Mouse (Mus musculus) heart, embryonic 16.5 days (tissue): Measurements from ENCODE around the gene 2700049A03Rik. TPM values are rescaled to one million over a fixed set of nuclear protein-coding genes. Genes with fewer than 3 reads are reported as not detected.
A peak's percentile ranks its signal among the peaks of the same experiment; 100 is the strongest.

Experiments
- ATAC-seq: fragments of 200-750 bp; cut with Nextera tagmentation; replicated peaks from 2 replicates; pipeline ENCODE4 v1.8.0; 2017; ENCODE audit warnings: moderate number of reproducible peaks; ENCODE audit not compliant: insufficient read depth, low FRiP score; ENCODE audit errors: extremely low read depth
- H3K27ac ChIP-seq: fragments of 300-500 bp; sonication (generic); 2 replicates; pipeline ENCODE4 v1.5.1; 2014; ENCODE audit warnings: mild to moderate bottlenecking, low read length, control low read depth, moderate library complexity
- H3K27me3 ChIP-seq: fragments of 300-500 bp; sonication (generic); 2 replicates; pipeline ENCODE4 v1.6.1; 2014; ENCODE audit warnings: low read length, mixed read lengths; ENCODE audit not compliant: control insufficient read depth, insufficient read depth
- H3K36me3 ChIP-seq: fragments of 300-500 bp; sonication (generic); 2 replicates; pipeline ENCODE4 v1.6.1; 2014; ENCODE audit not compliant: control insufficient read depth, insufficient read depth
- H3K4me1 ChIP-seq: fragments of 300-500 bp; sonication (generic); 2 replicates; pipeline ENCODE4 v1.6.1; 2014; ENCODE audit warnings: low read length, mixed read lengths; ENCODE audit not compliant: control insufficient read depth, insufficient read depth
- H3K4me2 ChIP-seq: fragments of 300-500 bp; sonication (generic); 2 replicates; pipeline ENCODE4 v1.6.1; 2014; ENCODE audit warnings: low read depth, mild to moderate bottlenecking, control low read depth, low read length
- H3K4me3 ChIP-seq: fragments of 300-500 bp; sonication (generic); 2 replicates; pipeline ENCODE4 v1.5.1; 2014; ENCODE audit warnings: mild to moderate bottlenecking, control low read depth, low read length
- H3K9ac ChIP-seq: fragments of 300-500 bp; sonication (generic); 2 replicates; pipeline ENCODE4 v1.6.1; 2014; ENCODE audit warnings: low read length, control low read depth
- H3K9me3 ChIP-seq: fragments of 300-500 bp; sonication (generic); replicated peaks from 2 replicates; pipeline ENCODE4 v1.6.1; 2016; ENCODE audit warnings: low read length; ENCODE audit not compliant: control insufficient read depth
- WGBS: fragments of 180-500 bp; shearing (Covaris S2); extraction: QIAGEN DNeasy Blood & Tissue Kit; methylation state at CpG from one replicate; pipeline ENCODE4 v1.1.7; 2014; 5-methylcytosine and 5-hydroxymethylcytosine counted together
- polyA plus RNA-seq: library from polyadenylated mRNA; unstranded; fragments of >200 nt; fragmentation: Nextera tagmentation; extraction: Ambion mirVana; gene quantifications from 2 replicates; pipeline ENCODE4 v1.2.1, GENCODE M21; 2015

The 2700049A03Rik gene
- polyA plus RNA-seq, 1 experiment from 2014 or later: 9.1 TPM

- Histone ChIP-seq H3K9me3 (peaks cover 16% of the 10 kb centered on the region), H3K9ac (no peak overlapping the region), H3K4me1 (no peaks in the 10 kb centered on the region), H3K27ac (no peak overlapping the region), H3K4me3 (no peak overlapping the region), H3K36me3 (peaks cover 28% of the 10 kb centered on the region), H3K4me2 (no peak overlapping the region), H3K27me3 (no peaks in the 10 kb centered on the region)
- 95% methylated on average over 9 of the region's 9 CpGs for WGBS
- ATAC-seq: no peak
Measured at GRCm38 (mm10) chr12:71242791-71243190, 106.1 kb downstream of the 2700049A03Rik start.

- ATAC-seq: no peak
- Histone ChIP-seq H3K36me3 (peaks cover 28% of the 10 kb centered on the region), H3K4me3 (no peak overlapping the region), H3K9me3 (peaks cover 16% of the 10 kb centered on the region), H3K27me3 (no peaks in the 10 kb centered on the region), H3K4me1 (no peaks in the 10 kb centered on the region), H3K27ac (no peak overlapping the region), H3K4me2 (no peak overlapping the region), H3K9ac (no peak overlapping the region)
- WGBS: 64% methylated on average over 11 of the region's 11 CpGs
Measured at GRCm38 (mm10) chr12:71244766-71245390, 108.2 kb downstream of the 2700049A03Rik start.

DNA sequence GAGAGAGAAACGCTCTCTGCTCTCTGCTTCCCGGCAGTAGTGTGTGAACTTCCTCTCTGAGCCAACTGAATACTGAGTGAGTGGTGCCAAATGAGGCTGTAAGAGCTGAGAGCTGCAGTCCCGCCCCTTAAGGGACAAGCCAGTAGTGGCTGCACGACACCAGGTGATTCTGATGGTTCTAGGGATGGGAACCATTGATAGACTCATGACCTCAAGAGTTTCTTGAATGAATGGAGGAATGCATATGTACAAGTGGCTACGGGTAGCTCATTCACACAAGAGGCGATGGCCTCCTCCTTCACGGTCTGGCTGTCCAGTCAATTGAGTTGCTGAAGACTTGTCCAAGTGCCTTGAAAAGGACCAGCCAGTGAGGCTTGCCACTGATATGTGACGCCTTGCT lies 110.5 kb downstream of the 2700049A03Rik start:
- Histone ChIP-seq H3K27ac (no peak overlapping the region), H3K4me2 (no peak overlapping the region), H3K9me3 (peaks cover 11% of the 10 kb centered on the region), H3K9ac (no peak overlapping the region), H3K36me3 (peaks cover 20% of the 10 kb centered on the region), H3K4me3 (no peak overlapping the region), H3K4me1 (no peaks in the 10 kb centered on the region), H3K27me3 (no peaks in the 10 kb centered on the region)
- 63% methylated on average over 8 of the region's 8 CpGs for WGBS
- no peak; the same call in 1 of the 2 replicates for ATAC-seq

DNA sequence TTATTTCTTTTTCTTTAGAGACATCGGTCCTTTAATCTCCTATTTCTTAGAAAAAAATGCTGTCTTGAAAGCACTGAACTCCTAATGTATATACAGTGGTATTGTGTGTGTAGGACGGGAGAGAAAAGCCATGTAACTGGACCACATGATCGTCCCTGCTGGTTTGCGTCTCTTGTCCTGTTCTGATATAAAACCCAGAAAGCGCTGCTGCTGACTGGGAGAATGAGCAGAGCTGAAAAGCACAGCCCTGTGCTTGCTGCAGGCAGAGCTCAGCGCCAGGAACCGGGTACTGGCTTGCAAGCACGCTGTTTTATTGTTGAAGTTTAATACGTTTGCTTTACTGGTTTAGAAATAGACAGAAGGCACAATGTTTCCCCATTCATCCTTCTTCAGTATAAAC lies 112.7 kb downstream of the 2700049A03Rik start:
- H3K9ac ChIP-seq: no peak overlapping the region
- H3K9me3 ChIP-seq: peaks cover 1% of the 10 kb centered on the region; the same call in 1 of the 2 replicates
- H3K4me1 ChIP-seq: no peaks in the 10 kb centered on the region
- WGBS: 49% methylated on average over 9 of the region's 9 CpGs
- H3K36me3 ChIP-seq: no peaks in the 10 kb centered on the region; the same call in 1 of the 2 replicates
- no peaks in the 10 kb centered on the region for H3K27me3 ChIP-seq
- H3K4me2 ChIP-seq: no peak overlapping the region
- H3K27ac ChIP-seq: no peak overlapping the region
- no peak overlapping the region for H3K4me3 ChIP-seq
- no peak for ATAC-seq

DNA sequence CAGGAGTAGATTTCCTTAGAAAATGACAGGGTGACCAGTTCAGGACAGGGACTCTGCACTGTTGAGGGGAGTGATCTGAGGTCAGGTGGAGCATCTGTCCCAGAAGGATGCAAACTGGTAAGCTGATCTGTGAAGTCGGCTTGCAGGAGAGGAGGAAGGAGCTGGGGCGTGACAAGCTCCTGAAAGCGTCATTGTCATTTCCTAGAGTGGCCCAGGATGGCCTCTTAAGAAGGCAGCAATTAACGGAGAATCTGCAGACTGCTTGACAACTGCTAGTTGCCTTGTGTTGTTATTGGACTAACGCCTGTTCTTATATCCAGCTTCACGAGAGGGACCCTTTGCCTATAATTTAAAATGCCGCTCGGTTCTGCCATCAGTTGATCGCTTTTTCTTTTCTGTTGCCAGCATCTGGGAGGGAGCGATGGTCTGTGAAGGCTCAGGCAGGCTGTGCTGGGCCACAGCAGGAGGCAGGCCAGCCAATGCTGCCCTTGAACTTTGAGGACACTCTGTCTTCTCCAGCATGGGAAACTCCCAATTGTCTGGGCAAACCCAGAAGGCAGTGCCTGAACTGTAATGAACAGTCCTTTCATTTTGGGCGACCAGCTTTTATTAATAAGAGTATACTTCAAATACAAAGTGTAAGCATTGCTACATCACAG lies 116.0 kb downstream of the 2700049A03Rik start:
- H3K4me1 ChIP-seq: no peaks in the 10 kb centered on the region
- no peaks in the 10 kb centered on the region for H3K27me3 ChIP-seq
- no peaks in the 10 kb centered on the region for H3K36me3 ChIP-seq
- H3K27ac ChIP-seq: no peak overlapping the region
- no peak overlapping the region for H3K4me2 ChIP-seq
- no peak for ATAC-seq
- no peak overlapping the region for H3K9ac ChIP-seq
- H3K9me3 ChIP-seq: no peaks in the 10 kb centered on the region
- H3K4me3 ChIP-seq: no peak overlapping the region
- WGBS: 62% methylated on average over 11 of the region's 11 CpGs

- ATAC-seq: no peak
- 78% methylated on average over 7 of the region's 7 CpGs for WGBS
- no peak overlapping the region for H3K4me3 ChIP-seq
- no peak overlapping the region for H3K27ac ChIP-seq
- H3K4me2 ChIP-seq: no peak overlapping the region
- H3K9ac ChIP-seq: no peak overlapping the region
- H3K4me1 ChIP-seq: no peaks in the 10 kb centered on the region
- no peaks in the 10 kb centered on the region for H3K9me3 ChIP-seq
- H3K36me3 ChIP-seq: no peaks in the 10 kb centered on the region
- no peaks in the 10 kb centered on the region for H3K27me3 ChIP-seq
Measured at GRCm38 (mm10) chr12:71254779-71255178, 118.1 kb downstream of the 2700049A03Rik start.

GRCm38 (mm10) chr12:71258196-71258920 lies 121.7 kb downstream of the 2700049A03Rik start:
- 57% methylated on average over 18 of the region's 18 CpGs for WGBS
- H3K9ac ChIP-seq: no peak overlapping the region
- no peak overlapping the region for H3K4me3 ChIP-seq
- H3K27me3 ChIP-seq: no peaks in the 10 kb centered on the region
- ATAC-seq: peak; percentile 14; the same call in 1 of the 2 replicates
- no peaks in the 10 kb centered on the region for H3K36me3 ChIP-seq
- no peak overlapping the region; the same call in 1 of the 2 replicates for H3K27ac ChIP-seq
- H3K4me1 ChIP-seq: no peaks in the 10 kb centered on the region
- no peak overlapping the region for H3K4me2 ChIP-seq
- H3K9me3 ChIP-seq: 0 out of 2 replicates have a peak, but pooled peaks cover 2% of the 10 kb centered on the region

DNA sequence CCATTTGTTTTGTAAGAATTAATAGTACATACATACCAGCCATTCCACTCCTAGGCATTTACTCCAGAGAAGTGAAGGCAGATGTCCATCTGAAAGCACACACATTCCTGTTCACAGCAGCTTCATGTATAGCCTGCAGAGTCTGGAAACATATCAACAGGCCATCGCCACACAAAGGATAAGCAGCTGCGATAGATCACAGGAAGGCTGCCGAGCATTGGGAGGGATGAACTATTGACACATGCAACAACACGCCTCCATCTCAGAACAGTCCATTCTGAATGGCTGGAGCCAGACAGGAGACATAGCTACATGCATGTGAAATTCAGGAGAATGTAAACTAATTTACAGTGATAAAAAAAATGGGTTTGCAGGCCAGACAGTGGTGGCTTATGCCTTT lies 127.6 kb downstream of the 2700049A03Rik start:
- Histone ChIP-seq H3K27ac (no peak overlapping the region), H3K9ac (no peak overlapping the region), H3K36me3 (no peaks in the 10 kb centered on the region), H3K4me1 (no peaks in the 10 kb centered on the region), H3K27me3 (no peaks in the 10 kb centered on the region), H3K4me2 (no peak overlapping the region), H3K9me3 (peaks cover 2% of the 10 kb centered on the region; the same call in 1 of the 2 replicates), H3K4me3 (no peak overlapping the region)
- ATAC-seq: no peak
- 68% methylated on average over 4 of the region's 4 CpGs for WGBS

GRCm38 (mm10) chr12:71269367-71269766 lies 132.7 kb downstream of the 2700049A03Rik start:
- Histone ChIP-seq H3K4me1 (no peaks in the 10 kb centered on the region), H3K4me3 (no peak overlapping the region), H3K4me2 (no peak overlapping the region), H3K9ac (no peak overlapping the region), H3K27me3 (no peaks in the 10 kb centered on the region), H3K36me3 (no peaks in the 10 kb centered on the region), H3K27ac (no peak overlapping the region), H3K9me3 (peaks cover under 1% of the 10 kb centered on the region; the same call in 1 of the 2 replicates)
- ATAC-seq: no peak
- WGBS: 86% methylated on average over 7 of the region's 7 CpGs
